Mouse (Mus musculus): ENCODE results near the gene Krt71. TPM values are rescaled to one million over a fixed set of nuclear protein-coding genes. Genes with fewer than 3 reads are reported as not detected.
"Not testable (repeated sequence)": the region's sequence is repeated elsewhere in the genome, so short reads cannot be mapped to it uniquely, and the experiment has no call there.

Gene Krt71
- polyA plus RNA-seq (2017; shearing (Covaris generic)) = not detected

- no peak for ATAC-seq
Measured at GRCm38 (mm10) chr15:101742711-101743110, at the start of gene Krt71. TSS of gene Krt71 (minus strand) at chr15:101743109.

GRCm38 (mm10) chr15:101790867-101791266 lies 48.0 kb upstream of the Krt71 start:
- no peak for ATAC-seq

GRCm38 (mm10) chr15:101786360-101786759 lies 43.5 kb upstream of the Krt71 start, which contains the start of gene Krt72:
TSS of gene Krt72 (minus strand) at chr15:101786460.
- ATAC-seq = no peak

GRCm38 (mm10) chr15:101773420-101773819 lies 30.5 kb upstream of the Krt71 start:
- ATAC-seq = no peak

GRCm38 (mm10) chr15:101772711-101773081 lies 29.8 kb upstream of the Krt71 start:
- no peak for ATAC-seq

GRCm38 (mm10) chr15:101772080-101772710 lies 29.3 kb upstream of the Krt71 start:
- ATAC-seq = no peak

- ATAC-seq = no peak
Measured at GRCm38 (mm10) chr15:101770226-101770625, 27.3 kb upstream of the Krt71 start.

- no peak for ATAC-seq
Measured at GRCm38 (mm10) chr15:101737786-101738185, 5.1 kb downstream of the Krt71 start.

- ATAC-seq = no peak
Measured at GRCm38 (mm10) chr15:101730653-101731052, 12.3 kb downstream of the Krt71 start.

- no peak for ATAC-seq
Measured at GRCm38 (mm10) chr15:101724686-101725085, 18.2 kb downstream of the Krt71 start.

GRCm38 (mm10) chr15:101715831-101716230 lies 27.1 kb downstream of the Krt71 start:
- no peak for ATAC-seq

GRCm38 (mm10) chr15:101714356-101714755 lies 28.6 kb downstream of the Krt71 start:
- no peak for ATAC-seq

- no peak for ATAC-seq
Measured at GRCm38 (mm10) chr15:101713731-101714130, 29.2 kb downstream of the Krt71 start.

GRCm38 (mm10) chr15:101712720-101713119 lies 30.2 kb downstream of the Krt71 start, which contains the start of gene Krt5:
TSS of gene Krt5 (minus strand) at chr15:101712898.
- ATAC-seq = no peak

GRCm38 (mm10) chr15:101708683-101709082 lies 34.2 kb downstream of the Krt71 start:
- no peak for ATAC-seq

GRCm38 (mm10) chr15:101707454-101707853 lies 35.5 kb downstream of the Krt71 start:
- ATAC-seq = no peak

- no peak for ATAC-seq
Measured at GRCm38 (mm10) chr15:101704066-101704465, 38.8 kb downstream of the Krt71 start.

- ATAC-seq = no peak
Measured at GRCm38 (mm10) chr15:101702380-101702779, 40.5 kb downstream of the Krt71 start.

- ATAC-seq = no peak
Measured at GRCm38 (mm10) chr15:101699866-101700265, 43.0 kb downstream of the Krt71 start.

- no peak for ATAC-seq
Measured at GRCm38 (mm10) chr15:101699192-101699591, 43.7 kb downstream of the Krt71 start.

- no peak for ATAC-seq
Measured at GRCm38 (mm10) chr15:101697326-101698188, 45.4 kb downstream of the Krt71 start.

GRCm38 (mm10) chr15:101694207-101694606 lies 48.7 kb downstream of the Krt71 start, which contains the start of gene Krt6a:
TSS of gene Krt6a (minus strand) at chr15:101694307.
- no peak for ATAC-seq

- not testable (repeated sequence) for ATAC-seq
Measured at GRCm38 (mm10) chr15:101690460-101690859, 52.4 kb downstream of the Krt71 start.

- ATAC-seq = no peak
Measured at GRCm38 (mm10) chr15:101688161-101688560, 54.7 kb downstream of the Krt71 start.
